Mouse (Mus musculus) bone marrow, adult 2 months (tissue): ENCODE data around the gene Cers5.

Experiments
- CTCF ChIP-seq: fragments of 200-500 bp; IDR thresholded peaks from 2 replicates; pipeline ENCODE4 v1.5.1; 2011; ENCODE audit warnings: low read length, control low read depth; ENCODE audit not compliant: control insufficient read depth, insufficient read depth
- POLR2A ChIP-seq: fragments of 200-500 bp; IDR thresholded peaks from 2 replicates; pipeline ENCODE4 v1.6.1; 2011; ENCODE audit warnings: low read depth, mild to moderate bottlenecking, control low read depth, low read length, borderline replicate concordance; ENCODE audit not compliant: control insufficient read depth

- TF ChIP-seq CTCF: no peak
- TF ChIP-seq POLR2A: no peak
Measured at GRCm38 (mm10) chr15:99721921-99722743, 50.6 kb downstream of the Cers5 start.
